Mouse (Mus musculus): Measurements from ENCODE around the gene Dapk1.

DNA sequence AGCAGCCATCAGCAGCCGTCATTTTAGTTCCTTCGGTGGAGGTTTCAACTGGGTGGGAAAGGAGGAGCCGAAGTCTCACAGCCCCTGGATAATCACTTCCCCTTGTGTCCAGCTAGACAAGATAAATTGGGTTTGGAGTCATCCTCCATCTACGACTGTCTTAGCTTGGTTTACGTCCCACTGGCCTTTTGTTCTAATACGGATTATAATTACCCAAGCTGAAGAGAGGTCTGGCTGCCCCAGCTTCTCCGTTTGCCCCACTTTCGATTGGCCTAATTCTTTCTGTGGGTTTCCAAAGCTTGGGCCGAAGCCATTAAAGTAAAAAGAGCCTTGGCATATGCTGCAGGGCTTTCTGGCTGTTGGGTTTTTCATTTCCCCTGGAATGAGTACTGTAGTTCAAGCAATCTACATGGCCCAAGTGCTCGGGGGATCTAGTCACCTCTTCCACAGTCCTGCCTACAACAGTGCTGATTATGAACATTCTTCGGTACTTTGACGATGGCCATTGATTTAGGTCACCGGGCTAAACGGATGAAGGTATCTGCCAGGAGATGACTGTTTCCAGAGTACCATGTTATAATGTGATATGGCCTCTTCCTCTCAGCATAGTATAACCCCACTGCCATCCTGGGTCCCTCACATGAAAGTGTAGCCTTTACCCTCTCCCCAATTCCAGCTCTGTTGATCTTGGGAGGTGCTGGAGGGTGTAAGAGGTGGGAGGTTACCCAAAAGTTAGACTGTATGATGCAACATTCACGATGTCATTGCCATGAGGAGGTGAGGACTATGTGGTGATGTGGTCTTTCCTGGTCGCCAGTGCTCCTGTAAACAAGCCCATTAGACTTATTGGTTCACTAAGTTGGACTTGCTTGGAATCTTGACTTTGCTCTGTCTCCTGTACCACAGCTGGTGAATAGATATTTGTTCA, 106.1 kb downstream of the Dapk1 start:
- TF ChIP-seq EP300 (optimal IDR thresholded peaks at IDR 0.05), result no peak
- TF ChIP-seq CTCF (IDR thresholded peaks at IDR 0.05; ENCODE audit: low read depth), result no peak

All from stomach, postnatal 0 days (tissue).